Comparison of ENCODE assay signal across 21 mouse cellular contexts in the genomic region with DNA sequence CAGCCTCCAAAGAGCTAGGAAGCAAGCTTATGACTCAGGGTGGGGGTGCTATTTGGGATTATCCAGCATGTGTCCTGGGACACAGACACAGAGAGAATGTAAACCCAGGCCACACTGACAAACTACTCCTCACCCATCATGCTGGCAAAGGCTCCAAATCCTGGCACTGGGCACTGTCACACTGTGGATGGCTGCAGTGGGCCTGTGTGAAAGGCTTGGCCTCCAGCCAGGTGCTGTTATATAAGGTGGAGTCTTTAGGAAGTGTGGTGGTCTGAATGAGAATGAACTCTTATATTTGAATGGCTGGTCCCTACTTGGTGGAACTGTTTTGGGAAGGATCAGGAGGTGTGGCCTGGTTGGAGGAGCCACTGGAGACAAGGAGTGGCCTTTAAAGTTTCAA. TPM values are rescaled to one million over a fixed set of nuclear protein-coding genes. Genes with fewer than 3 reads are reported as not detected.
"Had no signal": no experiment of that assay in that cellular context is flagged by ENCODE, and none has a peak within 500 bp of the region (broad histone marks: within the 10 kb centered on the region; RNA-seq: fewer than 3 reads in every experiment).

No protein-coding gene starts in this region.

- H3K27ac ChIP-seq: lung, embryonic 15.5 days; macrophage; midbrain, embryonic 13.5 days; midbrain, embryonic 15.5 days; neural tube, embryonic 12.5 days; stomach, embryonic 15.5 days; stomach, postnatal 0 days had no signal

- H3K4me3 ChIP-seq: lung, embryonic 15.5 days; megakaryocyte, embryonic 14.5 days; midbrain, embryonic 13.5 days; midbrain, embryonic 15.5 days; neural tube, embryonic 12.5 days; stomach, embryonic 15.5 days had no signal

- H3K27me3 ChIP-seq: lung, embryonic 15.5 days; midbrain, embryonic 13.5 days; midbrain, embryonic 15.5 days; neural tube, embryonic 12.5 days; stomach, embryonic 15.5 days had no signal

- DNase-seq: liver, postnatal 0 days; lung, adult 2 months; lung, postnatal 14 days; lung, postnatal 36 days; right cerebral cortex, postnatal 14 days; thymus, adult 2 months; thymus, postnatal 25 days had no signal

- H3K4me1 ChIP-seq: midbrain, embryonic 15.5 days; stomach, embryonic 15.5 days had no signal

RNA-seq across cellular contexts. Expression of gene D630003M21Rik, which starts 7.7 kb away (rescaled TPM):
- total RNA-seq: monocyte, adult 5-6 weeks; neutrophil, adult 5-6 weeks had no signal
- polyA plus RNA-seq: macrophage had no signal

RNA-seq across cellular contexts. Expression of gene Bpi, which starts 21.2 kb away (rescaled TPM):
- total RNA-seq: monocyte, adult 5-6 weeks; neutrophil, adult 5-6 weeks had no signal
- polyA plus RNA-seq: liver, postnatal 0 days; lung, adult 2 months; lung, embryonic 15.5 days; lung, postnatal 0 days; macrophage; midbrain, embryonic 11.5 days; midbrain, embryonic 13.5 days; midbrain, embryonic 15.5 days; midbrain, postnatal 0 days; neural tube, embryonic 12.5 days; spleen, adult 2 months; stomach, embryonic 15.5 days; stomach, postnatal 0 days had no signal
